Mouse (Mus musculus) neural tube, embryonic 10.5 days (tissue): ENCODE results near the gene Tmem95.

Experiments used
- DNase-seq: peaks from one replicate; pipeline ENCODE4 v3.0.0-alpha.2; 2017; ENCODE audit warnings: low spot score; ENCODE audit errors: extremely low spot score

Gene Tmem95

GRCm38 (mm10) chr11:69910781-69911560, 33.2 kb upstream of the Tmem95 start:
- DNase-seq: no peak

- DNase-seq: no peak
Measured at GRCm38 (mm10) chr11:69910177-69910576, 32.4 kb upstream of the Tmem95 start.

- no peak for DNase-seq
Measured at GRCm38 (mm10) chr11:69909174-69909573, 31.4 kb upstream of the Tmem95 start.

- no peak for DNase-seq
Measured at GRCm38 (mm10) chr11:69908645-69909044, 30.8 kb upstream of the Tmem95 start.

GRCm38 (mm10) chr11:69904311-69904710, 26.5 kb upstream of the Tmem95 start:
- DNase-seq: no peak

- DNase-seq: no peak
Measured at GRCm38 (mm10) chr11:69902972-69903371, 25.2 kb upstream of the Tmem95 start.

GRCm38 (mm10) chr11:69901993-69902392, 24.2 kb upstream of the Tmem95 start:
- DNase-seq: no peak

- peak; percentile 93 for DNase-seq
Measured at GRCm38 (mm10) chr11:69901406-69901846, 23.6 kb upstream of the Tmem95 start.

- peak; percentile 89 for DNase-seq
Measured at GRCm38 (mm10) chr11:69900471-69901405, 22.9 kb upstream of the Tmem95 start, which contains the start of the genes 2810408A11Rik and Neurl4. 2810408A11Rik (minus strand) TSS chr11:69900987. Neurl4 (plus strand) TSS chr11:69901072.

GRCm38 (mm10) chr11:69899870-69900269, 22.1 kb upstream of the Tmem95 start:
- peak; percentile 34 for DNase-seq

GRCm38 (mm10) chr11:69895291-69895690, 17.5 kb upstream of the Tmem95 start, which contains the start of gene Acap1:
Acap1 (minus strand) TSS chr11:69895539.
- DNase-seq: no peak

GRCm38 (mm10) chr11:69894671-69895070, 16.9 kb upstream of the Tmem95 start:
- DNase-seq: no peak

- DNase-seq: no peak
Measured at GRCm38 (mm10) chr11:69891482-69891881, 13.7 kb upstream of the Tmem95 start.

- no peak for DNase-seq
Measured at GRCm38 (mm10) chr11:69886907-69887635, 9.3 kb upstream of the Tmem95 start.

- no peak for DNase-seq
Measured at GRCm38 (mm10) chr11:69884663-69885062, 6.8 kb upstream of the Tmem95 start.

GRCm38 (mm10) chr11:69884240-69884639, 6.4 kb upstream of the Tmem95 start:
- DNase-seq: no peak

GRCm38 (mm10) chr11:69883527-69884151, 5.8 kb upstream of the Tmem95 start:
- no peak for DNase-seq

- DNase-seq: peak; percentile 36
Measured at GRCm38 (mm10) chr11:69883066-69883465, 5.2 kb upstream of the Tmem95 start.

- DNase-seq: no peak
Measured at GRCm38 (mm10) chr11:69881787-69882670, 4.2 kb upstream of the Tmem95 start.
